ENCODE assay signal across 8 mouse cellular contexts in genomic region chr6:134830776-134831175, GRCm38 (mm10). TPM values are rescaled to one million over a fixed set of nuclear protein-coding genes. Genes with fewer than 3 reads are reported as not detected.
DNase-seq lines count a peak whose midpoint lies in the region; ATAC-seq and TF ChIP-seq lines count a peak whose summit lies in the region.

No protein-coding gene starts in this region.

- H3K27me3 ChIP-seq in kidney, adult 2 months (replicated peaks; ENCODE audit: control insufficient read depth, insufficient read depth, low read length) = no peaks in the 10 kb centered on the region
- no peaks in the 10 kb centered on the region for H3K27me3 ChIP-seq in hindbrain, embryonic 11.5 days (ENCODE audit: control insufficient read depth, insufficient read depth, low read length)
- H3K27me3 ChIP-seq in midbrain, embryonic 11.5 days (ENCODE audit: control insufficient read depth, insufficient read depth, low read length) = no peaks in the 10 kb centered on the region

- H3K4me2 ChIP-seq in hindbrain, embryonic 11.5 days (replicated peaks; ENCODE audit: low read depth, low read length) = peak overlapping the region; percentile 86
- peak overlapping the region; percentile 66 for H3K4me2 ChIP-seq in midbrain, embryonic 11.5 days

- H3K36me3 ChIP-seq in kidney, adult 2 months (ENCODE audit: control insufficient read depth, insufficient read depth, low read length) = no peaks in the 10 kb centered on the region
- H3K36me3 ChIP-seq in hindbrain, embryonic 11.5 days (ENCODE audit: control insufficient read depth, insufficient read depth, low read length) = no peaks in the 10 kb centered on the region
- H3K36me3 ChIP-seq in midbrain, embryonic 11.5 days (ENCODE audit: control insufficient read depth, insufficient read depth, low read length) = no peaks in the 10 kb centered on the region

- no peak for TF ChIP-seq CTCF in kidney, adult 2 months (conservative IDR thresholded peaks at IDR 0.05; ENCODE audit: insufficient read depth, insufficient read length, low read depth, low read length)

- no peak for DNase-seq in kidney, adult 2 months
- DNase-seq in kidney, postnatal 10 days = no peak
- DNase-seq in NIH3T3 (ENCODE audit: low read depth) = peak; percentile 29
- no peak for DNase-seq in hindbrain, embryonic 11.5 days (ENCODE audit: low spot score)
- no peak for DNase-seq in midbrain, embryonic 11.5 days (ENCODE audit: low spot score, missing footprints)
- no peak for DNase-seq in layer of hippocampus, postnatal 36 days
- no peak for DNase-seq in right cerebral cortex, postnatal 25 days
- no peak for DNase-seq in spleen, postnatal 10 days (ENCODE audit: low spot score in 2 of 2)

- ATAC-seq in hindbrain, embryonic 11.5 days (ENCODE audit: low FRiP score) = no peak
- no peak for ATAC-seq in midbrain, embryonic 11.5 days (ENCODE audit: low FRiP score)

- H3K4me1 ChIP-seq in kidney, adult 2 months (ENCODE audit: control insufficient read depth, insufficient read depth, low read length) = peaks cover 6% of the 10 kb centered on the region
- H3K4me1 ChIP-seq in hindbrain, embryonic 11.5 days (replicated peaks; ENCODE audit: control insufficient read depth, insufficient read depth, low read length) = no peaks in the 10 kb centered on the region
- H3K4me1 ChIP-seq in midbrain, embryonic 11.5 days (ENCODE audit: control insufficient read depth, insufficient read depth, low read length) = peaks cover 11% of the 10 kb centered on the region

- no peaks in the 10 kb centered on the region for H3K9me3 ChIP-seq in hindbrain, embryonic 11.5 days (ENCODE audit: control insufficient read depth, low read length)
- H3K9me3 ChIP-seq in midbrain, embryonic 11.5 days (ENCODE audit: control insufficient read depth, low read length) = no peaks in the 10 kb centered on the region

- TF ChIP-seq POLR2A in kidney, adult 2 months (IDR thresholded peaks at IDR 0.05; ENCODE audit: low read depth, low read length) = no peak

- H3K27ac ChIP-seq in kidney, adult 2 months (ENCODE audit: insufficient read depth, low read depth, low read length) = peak overlapping the region; percentile 77; the same call in 1 of the 2 replicates
- H3K27ac ChIP-seq in hindbrain, embryonic 11.5 days (ENCODE audit: low read depth, low read length) = no peak overlapping the region; the same call in 1 of the 2 replicates
- H3K27ac ChIP-seq in midbrain, embryonic 11.5 days (ENCODE audit: low read depth, low read length) = no peak overlapping the region

- 2% methylated on average over 10 of the region's 10 CpGs for WGBS in kidney, adult 2 months
- 2% methylated on average over 10 of the region's 10 CpGs for WGBS in hindbrain, embryonic 11.5 days
- 5% methylated on average over 10 of the region's 10 CpGs for WGBS in midbrain, embryonic 11.5 days

- H3K4me3 ChIP-seq in kidney, adult 2 months (ENCODE audit: insufficient read depth, low read depth, low read length) = peak overlapping the region; percentile 91
- peak overlapping the region; percentile 68 for H3K4me3 ChIP-seq in hindbrain, embryonic 11.5 days (ENCODE audit: low read depth, low read length)
- H3K4me3 ChIP-seq in midbrain, embryonic 11.5 days (ENCODE audit: low read depth, low read length) = peak overlapping the region; percentile 71

- peak overlapping the region; percentile 65 for H3K9ac ChIP-seq in hindbrain, embryonic 11.5 days (ENCODE audit: low read depth, low read length)
- peak overlapping the region; percentile 67 for H3K9ac ChIP-seq in midbrain, embryonic 11.5 days (ENCODE audit: low read length)

RNA-seq across cellular contexts. Expression of gene Crebl2, which starts 0.8 kb away (rescaled TPM):
- 20.4 and 26.1 TPM in 2 replicates for polyA plus RNA-seq in kidney, adult 2 months (2012; rRNA removed)
- polyA plus RNA-seq in hindbrain, embryonic 11.5 days (2014; fragmentation: Nextera tagmentation; extraction: Ambion mirVana) = 1.3 and 1.4 TPM in 2 replicates
- 0.92 and 1.2 TPM in 2 replicates for polyA plus RNA-seq in midbrain, embryonic 11.5 days (2014; fragmentation: Nextera tagmentation; extraction: Ambion mirVana)
- total RNA-seq in layer of hippocampus, postnatal 36 days (2021) = 10 to 100 TPM; 41.1 to 41.7 TPM

RNA-seq across cellular contexts. Expression of gene Dusp16, which starts 38.4 kb away (rescaled TPM):
- polyA plus RNA-seq in kidney, adult 2 months (2012; rRNA removed) = 11.7 and 17.6 TPM in 2 replicates
- 13.0 and 16.3 TPM in 2 replicates for polyA plus RNA-seq in hindbrain, embryonic 11.5 days (2014; fragmentation: Nextera tagmentation; extraction: Ambion mirVana)
- 18.0 and 18.5 TPM in 2 replicates for polyA plus RNA-seq in midbrain, embryonic 11.5 days (2014; fragmentation: Nextera tagmentation; extraction: Ambion mirVana)
- 1 to 10 TPM; 8.6 to 8.9 TPM for total RNA-seq in layer of hippocampus, postnatal 36 days (2021)
